Mouse (Mus musculus) kidney, adult 18-20 months (tissue): ENCODE results near the gene Car2.

Source experiments
- DNase-seq: peaks from one replicate; pipeline ENCODE4 v3.0.0; 2021

Gene Car2

DNA sequence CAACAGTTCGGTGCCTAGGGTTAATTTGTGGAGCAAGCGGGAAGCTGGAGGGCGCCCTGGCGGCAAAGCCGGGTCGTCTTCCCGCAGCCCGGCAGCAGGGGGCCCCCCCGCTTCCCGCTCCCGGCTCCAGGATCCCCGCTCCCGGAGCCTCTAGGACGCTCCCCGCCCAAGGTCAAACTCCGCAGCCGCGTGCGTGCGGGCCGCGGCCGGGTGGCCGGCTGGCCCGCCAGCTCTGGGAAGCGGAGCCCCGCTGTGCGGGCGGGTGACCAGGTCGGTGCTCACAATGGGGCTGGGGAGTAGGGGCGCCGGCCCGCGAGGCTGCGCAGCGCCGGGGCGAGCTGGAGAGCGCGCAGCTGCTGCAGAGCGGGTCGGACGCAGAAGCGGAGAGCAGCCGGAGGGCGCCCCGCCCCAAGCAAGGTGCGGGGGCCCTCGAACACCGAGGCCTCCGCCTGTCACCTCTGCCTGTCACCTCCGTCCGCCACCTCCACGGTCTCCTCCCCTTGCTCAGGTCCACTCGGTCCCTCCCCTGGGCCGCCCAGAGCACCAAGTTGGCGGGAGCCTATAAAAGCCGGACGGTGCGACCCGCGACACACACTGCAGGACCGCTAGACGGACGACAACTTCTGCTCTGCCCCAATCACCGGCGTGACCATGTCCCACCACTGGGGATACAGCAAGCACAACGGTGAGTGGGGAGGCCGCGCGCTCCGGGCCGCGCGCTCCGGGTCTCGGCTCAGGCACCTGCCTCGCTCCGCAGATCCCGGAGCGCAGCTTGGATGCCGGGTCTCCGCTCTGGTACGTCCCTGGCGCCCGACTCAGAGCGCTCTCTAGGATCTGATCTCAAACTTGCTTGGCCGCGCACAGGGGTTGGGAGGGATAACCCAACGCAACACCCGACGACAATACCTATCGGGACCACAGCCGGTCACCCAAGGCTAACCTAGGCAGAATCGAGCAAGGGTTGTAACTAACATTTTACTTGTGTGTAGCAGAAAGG is at the start of gene Car2:
Car2 (plus strand) TSS at position 172 of the 997 bp plus-strand sequence.
- peak; percentile 84 for DNase-seq

DNA sequence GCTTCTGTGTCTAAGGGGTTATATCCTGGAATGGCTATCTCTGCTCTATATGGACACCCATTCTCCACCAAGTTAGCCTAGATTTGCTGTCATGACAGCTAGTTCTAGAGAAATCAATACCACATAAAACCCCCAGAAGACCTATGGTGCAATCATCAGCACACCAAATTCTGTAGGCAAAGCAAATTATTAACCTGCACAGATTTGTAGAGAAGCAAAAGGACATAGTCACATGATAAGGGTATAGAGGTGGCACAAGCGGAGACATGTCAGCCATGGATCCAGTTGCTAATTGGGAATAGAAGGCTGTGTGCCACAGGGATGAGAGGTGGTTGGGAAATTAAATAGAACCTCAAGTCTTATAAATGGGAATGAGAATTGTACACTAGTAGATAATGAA is 47.1 kb upstream of the Car2 start:
- DNase-seq: no peak

DNA sequence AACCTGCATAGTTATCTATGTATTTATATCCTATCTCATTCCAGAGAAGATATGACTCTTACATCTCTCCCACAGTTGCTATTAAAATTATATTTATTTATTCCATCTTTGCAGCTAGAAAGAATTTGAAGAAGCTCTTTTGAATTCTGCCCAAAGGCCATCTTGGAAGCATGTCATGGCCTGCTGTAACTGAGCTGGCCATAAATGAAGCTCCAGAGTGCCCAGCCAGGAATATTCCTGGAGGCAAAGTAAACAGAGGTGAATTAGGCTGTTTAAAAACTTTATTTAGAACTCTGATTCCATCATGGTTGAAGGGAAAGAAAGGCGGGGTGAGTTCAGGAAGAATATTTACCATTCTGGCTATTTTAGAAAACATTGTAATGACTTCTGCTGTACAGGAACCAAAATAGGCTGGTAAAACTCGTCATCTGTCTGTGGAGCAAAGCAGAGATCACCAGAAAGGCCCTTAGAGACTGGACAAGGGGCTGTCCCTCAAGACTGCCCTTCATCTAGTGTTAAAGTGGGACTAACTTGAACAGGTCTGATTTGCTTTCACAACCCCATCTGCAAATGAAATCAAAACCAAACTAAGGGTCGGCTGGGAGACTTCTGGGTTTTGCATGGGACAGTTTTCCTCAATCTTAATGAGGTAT is 46.5 kb upstream of the Car2 start:
- no peak for DNase-seq

DNA sequence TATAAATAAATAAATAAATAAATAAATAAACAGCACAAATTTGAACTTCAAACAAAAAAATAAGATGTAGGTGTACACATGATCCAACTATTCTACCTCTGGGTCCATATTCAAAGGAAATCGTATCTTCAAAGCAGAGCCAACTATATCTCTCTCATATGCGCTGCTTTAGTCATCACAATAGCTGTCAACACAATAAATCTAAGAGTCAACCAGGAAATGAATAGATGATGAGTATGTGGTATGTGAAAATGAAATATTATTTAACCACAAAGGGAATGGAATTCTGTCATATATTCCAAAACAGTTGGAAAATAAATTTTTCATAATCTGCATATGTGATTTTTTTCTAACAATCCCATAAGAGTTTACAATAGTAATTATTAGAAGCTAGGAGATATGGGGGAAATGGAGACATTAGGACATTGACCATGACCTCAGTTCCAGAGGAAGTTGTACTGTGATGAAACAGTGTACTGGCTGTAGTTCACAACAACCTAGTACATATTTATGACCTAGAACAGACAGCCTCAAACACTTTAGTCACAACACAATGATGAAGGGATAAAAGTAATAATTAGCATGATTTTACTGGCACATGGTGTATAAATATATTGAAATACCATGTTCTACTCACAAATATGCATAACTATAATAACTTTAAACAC is 37.4 kb upstream of the Car2 start:
- DNase-seq: no peak

GRCm38 (mm10) chr3:14853966-14854365 is 32.1 kb upstream of the Car2 start:
- no peak for DNase-seq

- no peak for DNase-seq
Measured at GRCm38 (mm10) chr3:14854446-14854845, 31.6 kb upstream of the Car2 start.

GRCm38 (mm10) chr3:14857874-14858273 is 28.2 kb upstream of the Car2 start:
- no peak for DNase-seq

GRCm38 (mm10) chr3:14860291-14860690 is 25.8 kb upstream of the Car2 start:
- no peak for DNase-seq

GRCm38 (mm10) chr3:14861165-14861564 is 24.9 kb upstream of the Car2 start:
- no peak for DNase-seq

- DNase-seq: no peak
Measured at GRCm38 (mm10) chr3:14861787-14862186, 24.3 kb upstream of the Car2 start.

DNA sequence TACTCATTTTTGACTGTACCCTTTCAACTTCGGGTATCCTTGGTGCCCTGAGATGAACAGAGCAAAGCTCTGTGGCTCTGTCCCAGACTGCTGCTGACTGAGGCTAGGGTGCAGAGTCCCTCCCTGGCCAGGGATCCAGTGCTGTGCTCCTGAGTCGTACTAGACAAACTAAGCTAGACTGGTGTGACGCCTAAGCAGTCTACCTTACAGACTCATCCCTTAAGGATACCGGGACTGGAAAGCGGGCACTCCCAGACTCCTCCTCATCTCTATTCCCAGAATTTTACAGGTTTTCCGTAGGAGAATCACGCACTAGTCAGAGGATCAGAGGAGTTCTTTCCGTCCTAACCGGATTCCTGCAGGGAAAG is 23.4 kb upstream of the Car2 start:
- DNase-seq: peak; percentile 8

- DNase-seq: no peak
Measured at GRCm38 (mm10) chr3:14863022-14863711, 22.9 kb upstream of the Car2 start, which contains the start of gene Car3. Car3 (plus strand) TSS chr3:14863512.

DNA sequence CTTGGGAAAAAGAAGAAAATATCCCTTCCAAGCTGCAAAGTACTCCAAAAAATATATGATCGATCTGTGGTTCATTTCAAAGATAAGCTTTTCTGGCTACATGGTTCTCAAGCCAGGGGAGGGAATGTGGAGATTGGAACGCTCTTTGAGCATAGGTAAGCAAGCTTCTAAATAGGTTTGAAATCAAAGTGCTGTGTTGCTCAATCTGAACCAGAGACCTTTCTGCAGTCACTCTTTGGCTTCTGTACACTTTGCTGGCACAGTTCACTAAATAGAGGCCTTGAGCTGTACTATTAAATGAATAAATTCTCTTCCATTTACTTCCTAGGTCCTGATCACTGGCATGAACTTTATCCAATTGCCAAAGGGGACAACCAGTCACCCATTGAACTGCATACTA is 22.2 kb upstream of the Car2 start:
- no peak for DNase-seq

DNA sequence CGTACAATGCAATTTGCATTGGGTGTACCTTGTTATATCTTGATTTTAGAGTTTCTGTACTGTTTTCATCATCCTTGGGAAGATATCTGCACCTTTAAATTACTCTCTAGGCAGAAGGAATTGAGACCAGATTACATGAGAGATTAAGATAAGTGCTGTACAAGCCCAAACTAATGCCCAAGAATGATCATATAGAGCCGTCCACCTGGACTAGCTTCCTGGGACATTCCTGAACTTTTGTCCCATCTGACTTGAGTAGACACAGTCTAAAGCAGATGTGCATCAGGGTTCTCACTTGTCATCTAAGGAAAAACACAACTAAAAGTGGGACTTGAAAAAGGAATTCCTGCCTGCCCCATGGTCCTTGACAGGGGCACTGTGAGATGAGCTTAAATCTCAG is 20.1 kb upstream of the Car2 start:
- no peak for DNase-seq

DNA sequence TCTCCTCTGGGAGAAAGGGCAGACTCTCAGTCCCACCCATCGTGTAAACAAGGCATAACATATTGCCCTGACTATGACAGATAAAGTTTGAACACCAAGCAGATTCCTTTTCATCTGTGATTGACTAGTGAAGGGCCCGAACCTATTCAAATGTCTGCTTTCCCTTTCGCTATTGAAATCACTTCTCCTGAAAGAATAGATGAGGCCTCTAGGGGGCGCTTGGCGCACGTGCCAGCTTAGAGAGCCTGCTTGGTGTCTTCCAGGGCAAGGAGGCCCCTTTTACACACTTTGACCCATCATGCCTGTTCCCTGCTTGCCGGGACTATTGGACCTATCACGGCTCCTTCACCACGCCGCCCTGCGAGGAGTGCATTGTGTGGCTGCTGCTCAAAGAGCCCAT is 16.3 kb upstream of the Car2 start:
- DNase-seq: peak; percentile 77

DNA sequence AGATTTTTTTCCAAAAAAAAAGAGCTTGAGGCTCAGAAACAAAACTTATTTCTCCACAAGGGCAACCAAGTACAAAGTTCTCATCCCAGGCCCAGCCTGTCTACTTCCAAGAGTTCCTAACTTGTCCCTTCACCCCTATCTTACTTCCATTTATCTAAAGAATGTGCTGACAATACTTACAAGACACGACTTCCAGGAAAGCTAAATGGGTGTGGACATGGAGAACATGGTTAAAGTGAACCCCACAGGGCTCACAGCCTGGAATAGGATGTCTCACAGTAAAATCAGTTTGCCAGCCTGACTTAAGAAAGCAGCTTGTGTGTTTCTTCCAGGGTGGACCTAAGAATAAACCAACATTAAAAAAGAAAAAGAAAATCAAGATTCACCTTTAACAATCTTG is 15.5 kb upstream of the Car2 start:
- no peak for DNase-seq

GRCm38 (mm10) chr3:14871386-14871785 is 14.7 kb upstream of the Car2 start:
- DNase-seq: no peak

DNA sequence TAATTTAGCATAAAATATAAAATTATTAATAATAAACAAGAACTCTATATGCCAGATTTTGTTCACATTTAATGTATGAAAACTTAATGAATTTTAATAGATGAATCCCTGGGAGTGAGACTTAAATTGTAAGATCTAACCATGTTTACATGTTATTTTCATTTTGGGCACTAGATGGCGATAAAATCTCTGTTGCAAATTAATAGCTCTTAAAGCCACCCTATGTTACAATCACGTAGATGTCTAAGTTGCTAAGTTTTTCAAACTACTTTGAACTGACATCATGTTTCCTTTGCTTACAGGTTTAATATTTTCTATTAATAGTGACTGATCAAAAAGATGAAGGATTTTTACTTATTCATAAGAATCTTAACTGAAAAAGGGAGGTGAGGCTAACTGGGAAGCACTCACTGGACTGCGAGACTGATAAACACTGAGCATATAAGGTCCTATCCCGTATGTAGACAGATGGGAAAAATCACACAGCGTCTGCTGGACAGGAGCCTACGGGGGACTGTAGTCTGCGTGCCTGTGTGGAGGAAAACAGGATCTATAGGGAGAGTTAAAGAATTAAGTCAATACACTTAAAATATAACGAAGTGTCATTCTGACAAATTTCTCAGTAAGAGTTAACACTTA is 11.6 kb upstream of the Car2 start:
- no peak for DNase-seq

DNA sequence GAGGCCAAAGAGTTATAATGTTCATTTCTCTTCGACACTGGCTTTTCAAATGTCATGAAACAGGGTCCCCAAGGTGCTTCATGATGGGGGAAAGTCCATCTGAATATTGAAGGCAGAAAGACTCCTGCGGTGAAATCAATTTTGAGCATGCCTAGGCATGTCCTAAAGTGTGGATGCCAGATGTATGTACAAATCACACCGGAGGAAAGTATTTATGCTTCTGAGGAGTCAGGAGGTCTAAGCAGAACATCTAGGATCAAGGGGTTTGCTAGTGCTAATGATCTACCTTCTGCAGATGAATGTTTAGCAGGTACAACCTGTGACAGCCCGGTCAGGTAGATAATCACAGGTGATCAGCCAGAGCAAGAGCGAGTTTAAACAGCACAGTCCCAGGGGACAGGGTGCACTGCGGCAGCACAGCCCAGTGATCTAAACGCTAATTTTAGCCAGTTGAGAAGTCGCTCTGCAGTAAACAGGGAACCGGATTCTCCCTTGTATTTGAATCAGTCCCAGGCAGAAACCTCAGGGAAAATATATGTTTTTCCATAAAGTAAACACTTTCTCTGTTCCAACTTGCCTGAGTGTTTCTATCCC is 9.7 kb upstream of the Car2 start:
- DNase-seq: no peak

DNA sequence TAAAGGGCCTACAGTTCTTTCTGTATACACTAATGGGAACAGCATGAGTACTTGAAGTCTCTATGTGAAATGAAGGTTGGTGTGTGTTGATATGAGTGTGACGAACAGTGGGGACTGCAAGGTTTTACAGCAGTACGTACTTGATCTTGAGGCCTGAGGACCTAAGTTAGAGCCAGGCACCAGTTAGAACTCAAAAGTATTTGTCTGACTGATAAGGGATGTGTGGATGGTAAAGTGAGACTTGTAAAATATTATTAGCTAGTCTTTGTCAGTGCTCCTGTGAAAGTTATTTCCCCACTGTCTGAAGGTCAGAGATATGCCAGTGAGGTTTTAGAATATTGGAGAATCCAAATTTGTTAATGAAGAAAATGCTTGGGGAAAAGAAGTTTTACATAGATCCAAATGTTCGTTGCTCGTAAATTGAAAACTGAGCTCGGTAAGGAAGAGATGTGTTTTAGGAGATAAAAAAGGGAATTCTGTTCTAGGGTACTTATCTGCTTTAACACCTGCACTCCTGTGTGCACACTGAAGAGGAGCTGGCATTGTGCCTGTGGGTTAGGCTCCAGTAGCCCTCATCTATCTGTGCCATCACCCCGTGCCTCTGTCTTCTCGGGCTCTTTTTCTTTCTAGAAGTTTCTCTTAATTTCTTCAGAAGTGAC is 8.7 kb upstream of the Car2 start:
- DNase-seq: no peak

- DNase-seq: no peak
Measured at GRCm38 (mm10) chr3:14878749-14879223, 7.3 kb upstream of the Car2 start.
